Mouse (Mus musculus) heart, embryonic 11.5 days (tissue): ENCODE results near the gene Gm20388. TPM values are rescaled to one million over a fixed set of nuclear protein-coding genes. Genes with fewer than 3 reads are reported as not detected.

Experiments used
- ATAC-seq: fragments of 200-750 bp; cut with Nextera tagmentation; replicated peaks from 2 replicates; pipeline ENCODE4 v1.8.0; 2017; ENCODE audit warnings: moderate library complexity; ENCODE audit not compliant: insufficient number of reproducible peaks, low FRiP score, low TSS enrichment
- H3K27ac ChIP-seq: fragments of 300-500 bp; sonication (generic); 2 replicates; pipeline ENCODE4 v1.5.1; 2014; ENCODE audit warnings: mild to moderate bottlenecking, low read depth, low read length
- H3K27me3 ChIP-seq: fragments of 300-500 bp; sonication (generic); 2 replicates; pipeline ENCODE4 v1.6.1; 2014; ENCODE audit warnings: mild to moderate bottlenecking, low read length, mixed read lengths; ENCODE audit not compliant: control insufficient read depth, insufficient read depth
- H3K36me3 ChIP-seq: fragments of 300-500 bp; sonication (generic); 2 replicates; pipeline ENCODE4 v1.6.1; 2014; ENCODE audit warnings: mild to moderate bottlenecking, low read length, moderate library complexity, mixed read lengths; ENCODE audit not compliant: control insufficient read depth, insufficient read depth
- H3K4me1 ChIP-seq: fragments of 300-500 bp; sonication (generic); 2 replicates; pipeline ENCODE4 v1.6.1; 2014; ENCODE audit warnings: low read length; ENCODE audit not compliant: control insufficient read depth, insufficient read depth
- H3K4me2 ChIP-seq: fragments of 300-500 bp; sonication (generic); 2 replicates; pipeline ENCODE4 v1.6.1; 2014; ENCODE audit warnings: mild to moderate bottlenecking, moderate library complexity
- H3K4me3 ChIP-seq: fragments of 300-500 bp; sonication (generic); 2 replicates; pipeline ENCODE4 v1.5.1; 2014; ENCODE audit warnings: low read depth, low read length
- H3K9ac ChIP-seq: fragments of 300-500 bp; sonication (generic); 2 replicates; pipeline ENCODE4 v1.6.1; 2014; ENCODE audit warnings: mild to moderate bottlenecking, low read depth, low read length, moderate library complexity
- H3K9me3 ChIP-seq: fragments of 300-500 bp; sonication (generic); replicated peaks from 2 replicates; pipeline ENCODE4 v1.6.1; 2016; ENCODE audit warnings: low read length; ENCODE audit not compliant: control insufficient read depth
- WGBS: fragments of 180-500 bp; shearing (Covaris S2); extraction: QIAGEN DNeasy Blood & Tissue Kit; methylation state at CpG from one replicate; pipeline ENCODE4 v1.1.7; 2014; ENCODE audit not compliant: insufficient replicate concordance; 5-methylcytosine and 5-hydroxymethylcytosine counted together
- polyA plus RNA-seq: library from polyadenylated mRNA; unstranded; fragments of >200 nt; fragmentation: Nextera tagmentation; extraction: Ambion mirVana; gene quantifications from 2 replicates; pipeline ENCODE4 v1.2.1, GENCODE M21; 2014

Gene Gm20388
- polyA plus RNA-seq, 1 experiment from 2014 or later, result 6.4 TPM

- H3K4me1 ChIP-seq, result peaks cover 35% of the 10 kb centered on the region
- no peaks in the 10 kb centered on the region for H3K36me3 ChIP-seq
- H3K9me3 ChIP-seq, result no peaks in the 10 kb centered on the region
- no peak overlapping the region for H3K4me2 ChIP-seq
- peak overlapping the region; percentile 94 for H3K27ac ChIP-seq
- H3K27me3 ChIP-seq, result no peaks in the 10 kb centered on the region
- H3K9ac ChIP-seq, result peak overlapping the region; percentile 58
- no peak overlapping the region for H3K4me3 ChIP-seq
- ATAC-seq, result no peak
- WGBS, result 33% methylated on average over 6 of the region's 6 CpGs
Observed at GRCm38 (mm10) chr8:120383713-120384112, 473.1 kb downstream of the Gm20388 start.

- no peaks in the 10 kb centered on the region for H3K9me3 ChIP-seq
- H3K4me2 ChIP-seq, result no peak overlapping the region
- no peak overlapping the region for H3K9ac ChIP-seq
- peaks cover 30% of the 10 kb centered on the region for H3K4me1 ChIP-seq
- no peak overlapping the region for H3K27ac ChIP-seq
- H3K36me3 ChIP-seq, result no peaks in the 10 kb centered on the region
- H3K4me3 ChIP-seq, result no peak overlapping the region
- no peaks in the 10 kb centered on the region for H3K27me3 ChIP-seq
- no peak for ATAC-seq
Observed at GRCm38 (mm10) chr8:120384745-120385144, 474.1 kb downstream of the Gm20388 start.

GRCm38 (mm10) chr8:120388246-120388645, 477.6 kb downstream of the Gm20388 start:
- no peaks in the 10 kb centered on the region for H3K36me3 ChIP-seq
- WGBS, result 92% methylated on average over 6 of the region's 6 CpGs
- H3K9me3 ChIP-seq, result no peaks in the 10 kb centered on the region
- H3K4me2 ChIP-seq, result no peak overlapping the region
- H3K4me3 ChIP-seq, result no peak overlapping the region
- no peak overlapping the region for H3K27ac ChIP-seq
- ATAC-seq, result no peak
- H3K4me1 ChIP-seq, result peaks cover 13% of the 10 kb centered on the region
- H3K27me3 ChIP-seq, result no peaks in the 10 kb centered on the region
- H3K9ac ChIP-seq, result no peak overlapping the region

GRCm38 (mm10) chr8:120390598-120390997, 480.0 kb downstream of the Gm20388 start:
- H3K4me1 ChIP-seq, result peaks cover 5% of the 10 kb centered on the region; the same call in 1 of the 2 replicates
- no peak overlapping the region for H3K4me3 ChIP-seq
- no peaks in the 10 kb centered on the region for H3K36me3 ChIP-seq
- no peak overlapping the region for H3K27ac ChIP-seq
- H3K9me3 ChIP-seq, result no peaks in the 10 kb centered on the region
- WGBS, result 89% methylated on average over 7 of the region's 7 CpGs
- H3K9ac ChIP-seq, result no peak overlapping the region
- H3K4me2 ChIP-seq, result no peak overlapping the region
- no peak for ATAC-seq
- no peaks in the 10 kb centered on the region for H3K27me3 ChIP-seq

- Histone ChIP-seq H3K27me3 (no peaks in the 10 kb centered on the region), H3K9me3 (no peaks in the 10 kb centered on the region), H3K36me3 (no peaks in the 10 kb centered on the region), H3K9ac (no peak overlapping the region), H3K4me3 (no peak overlapping the region), H3K27ac (no peak overlapping the region), H3K4me2 (no peak overlapping the region), H3K4me1 (peaks cover 5% of the 10 kb centered on the region)
- ATAC-seq, result no peak
- 66% methylated on average over 21 of the region's 21 CpGs for WGBS
Observed at GRCm38 (mm10) chr8:120391856-120392255, 481.2 kb downstream of the Gm20388 start.

- Histone ChIP-seq H3K27ac (no peak overlapping the region), H3K36me3 (no peaks in the 10 kb centered on the region), H3K4me1 (peaks cover 13% of the 10 kb centered on the region), H3K4me2 (no peak overlapping the region), H3K9ac (no peak overlapping the region), H3K4me3 (no peak overlapping the region), H3K9me3 (no peaks in the 10 kb centered on the region), H3K27me3 (no peaks in the 10 kb centered on the region)
- WGBS, result 83% methylated on average over 11 of the region's 11 CpGs
- ATAC-seq, result no peak
Observed at GRCm38 (mm10) chr8:120393085-120393484, 482.4 kb downstream of the Gm20388 start.

- 82% methylated on average over 9 of the region's 9 CpGs for WGBS
- H3K27me3 ChIP-seq, result no peaks in the 10 kb centered on the region
- no peaks in the 10 kb centered on the region for H3K9me3 ChIP-seq
- H3K36me3 ChIP-seq, result no peaks in the 10 kb centered on the region
- H3K27ac ChIP-seq, result no peak overlapping the region
- no peak for ATAC-seq
- H3K4me2 ChIP-seq, result no peak overlapping the region
- no peak overlapping the region for H3K9ac ChIP-seq
- H3K4me3 ChIP-seq, result no peak overlapping the region
- peaks cover 13% of the 10 kb centered on the region for H3K4me1 ChIP-seq
Observed at GRCm38 (mm10) chr8:120393871-120394275, 483.2 kb downstream of the Gm20388 start.

- H3K9ac ChIP-seq, result no peak overlapping the region
- ATAC-seq, result no peak
- peaks cover 12% of the 10 kb centered on the region for H3K4me1 ChIP-seq
- 89% methylated on average over 3 of the region's 3 CpGs for WGBS
- H3K27ac ChIP-seq, result no peak overlapping the region
- no peaks in the 10 kb centered on the region; the same call in 1 of the 2 replicates for H3K27me3 ChIP-seq
- no peaks in the 10 kb centered on the region for H3K36me3 ChIP-seq
- H3K9me3 ChIP-seq, result no peaks in the 10 kb centered on the region
- H3K4me2 ChIP-seq, result no peak overlapping the region
- H3K4me3 ChIP-seq, result no peak overlapping the region
Observed at GRCm38 (mm10) chr8:120395892-120396291, 485.3 kb downstream of the Gm20388 start.

- 57% methylated on average over 3 of the region's 3 CpGs for WGBS
- H3K4me1 ChIP-seq, result peaks cover 12% of the 10 kb centered on the region; the same call in 1 of the 2 replicates
Observed at GRCm38 (mm10) chr8:120396756-120397155, 486.1 kb downstream of the Gm20388 start.

More at GRCm38 (mm10) chr8:120396756-120397155, 486.1 kb downstream of the Gm20388 start:
- H3K27me3 ChIP-seq, result no peaks in the 10 kb centered on the region; the same call in 1 of the 2 replicates
- H3K4me2 ChIP-seq, result no peak overlapping the region
- no peaks in the 10 kb centered on the region for H3K36me3 ChIP-seq
- H3K4me3 ChIP-seq, result no peak overlapping the region
- no peak overlapping the region for H3K27ac ChIP-seq
- no peaks in the 10 kb centered on the region for H3K9me3 ChIP-seq
- peak overlapping the region; percentile 39; the same call in 1 of the 2 replicates for H3K9ac ChIP-seq
- no peak for ATAC-seq
